Mouse (Mus musculus) splenic B cell, adult 2 months (primary cell): ENCODE results near the gene P2rx7.

Source experiments
- DNase-seq: peaks from one replicate; pipeline ENCODE4 v3.0.0-alpha.2; 2011; ENCODE audit warnings: low read depth, low spot score
- H3K27me3 ChIP-seq: 2 replicates; pipeline ENCODE4 v1.6.1; 2012; ENCODE audit warnings: mild to moderate bottlenecking, low read length, moderate library complexity, mixed read lengths; ENCODE audit not compliant: control insufficient read depth, poor library complexity, insufficient read depth, severe bottlenecking
- H3K36me3 ChIP-seq: 2 replicates; pipeline ENCODE4 v1.6.1; 2012; ENCODE audit warnings: mild to moderate bottlenecking, low read length, moderate library complexity, mixed read lengths; ENCODE audit not compliant: control insufficient read depth, poor library complexity, insufficient read depth, severe bottlenecking

The P2rx7 gene

GRCm38 (mm10) chr5:122643701-122644100, at the start of gene P2rx7:
TSS of gene P2rx7 (plus strand) at chr5:122643911.
- H3K36me3 ChIP-seq = no peaks in the 10 kb centered on the region
- H3K27me3 ChIP-seq = no peaks in the 10 kb centered on the region
- peak; percentile 47 for DNase-seq

DNA sequence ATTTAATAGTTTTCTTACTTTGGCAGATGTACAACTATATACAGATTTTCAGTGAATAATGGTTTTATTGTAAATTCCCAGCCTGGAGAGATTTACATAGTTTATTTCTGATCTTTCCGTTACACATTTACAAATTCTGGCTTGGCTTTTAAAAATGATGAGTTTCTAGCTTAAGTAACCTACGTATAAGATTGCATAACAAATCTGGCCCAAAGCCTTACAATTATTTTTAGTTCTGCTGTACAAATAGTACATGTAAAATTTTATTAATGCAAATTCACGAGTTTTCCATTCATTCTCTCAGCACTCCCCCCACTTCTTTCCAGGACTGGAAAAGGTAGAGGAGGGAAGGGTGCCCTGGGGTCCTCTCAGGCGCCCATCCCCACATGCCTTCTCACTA, 48.2 kb upstream of the P2rx7 start:
- no peak for DNase-seq
- H3K36me3 ChIP-seq = no peaks in the 10 kb centered on the region

GRCm38 (mm10) chr5:122602233-122602632, 41.5 kb upstream of the P2rx7 start:
- Histone ChIP-seq H3K27me3 (no peaks in the 10 kb centered on the region), H3K36me3 (no peaks in the 10 kb centered on the region)
- DNase-seq = peak; percentile 92

More for the DNA sequence above, 48.2 kb upstream of the P2rx7 start:
- H3K27me3 ChIP-seq = no peaks in the 10 kb centered on the region

GRCm38 (mm10) chr5:122604894-122605293, 38.8 kb upstream of the P2rx7 start:
- DNase-seq = no peak
- H3K27me3 ChIP-seq = no peaks in the 10 kb centered on the region
- no peaks in the 10 kb centered on the region for H3K36me3 ChIP-seq

DNA sequence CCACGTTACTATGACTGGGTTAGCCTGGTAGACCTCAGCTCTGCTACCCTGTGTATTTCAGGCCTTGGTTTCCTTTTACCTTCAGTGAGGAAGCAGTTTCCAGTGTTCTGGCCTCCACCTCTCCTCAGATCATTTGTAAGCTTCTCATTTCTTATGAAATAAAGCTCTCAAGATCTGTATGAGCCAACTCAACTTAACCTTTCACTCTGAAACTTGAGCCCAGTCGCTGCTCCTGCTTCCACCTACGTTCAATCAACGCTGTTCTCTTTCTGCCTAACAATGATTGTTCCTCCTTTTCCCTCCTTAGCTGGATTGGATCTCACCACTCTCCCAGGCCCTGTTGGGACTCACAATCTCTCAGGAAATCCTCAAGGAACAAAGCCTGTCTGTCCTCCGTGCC, 32.1 kb upstream of the P2rx7 start:
- no peak for DNase-seq
- H3K36me3 ChIP-seq = no peaks in the 10 kb centered on the region
- H3K27me3 ChIP-seq = no peaks in the 10 kb centered on the region

DNA sequence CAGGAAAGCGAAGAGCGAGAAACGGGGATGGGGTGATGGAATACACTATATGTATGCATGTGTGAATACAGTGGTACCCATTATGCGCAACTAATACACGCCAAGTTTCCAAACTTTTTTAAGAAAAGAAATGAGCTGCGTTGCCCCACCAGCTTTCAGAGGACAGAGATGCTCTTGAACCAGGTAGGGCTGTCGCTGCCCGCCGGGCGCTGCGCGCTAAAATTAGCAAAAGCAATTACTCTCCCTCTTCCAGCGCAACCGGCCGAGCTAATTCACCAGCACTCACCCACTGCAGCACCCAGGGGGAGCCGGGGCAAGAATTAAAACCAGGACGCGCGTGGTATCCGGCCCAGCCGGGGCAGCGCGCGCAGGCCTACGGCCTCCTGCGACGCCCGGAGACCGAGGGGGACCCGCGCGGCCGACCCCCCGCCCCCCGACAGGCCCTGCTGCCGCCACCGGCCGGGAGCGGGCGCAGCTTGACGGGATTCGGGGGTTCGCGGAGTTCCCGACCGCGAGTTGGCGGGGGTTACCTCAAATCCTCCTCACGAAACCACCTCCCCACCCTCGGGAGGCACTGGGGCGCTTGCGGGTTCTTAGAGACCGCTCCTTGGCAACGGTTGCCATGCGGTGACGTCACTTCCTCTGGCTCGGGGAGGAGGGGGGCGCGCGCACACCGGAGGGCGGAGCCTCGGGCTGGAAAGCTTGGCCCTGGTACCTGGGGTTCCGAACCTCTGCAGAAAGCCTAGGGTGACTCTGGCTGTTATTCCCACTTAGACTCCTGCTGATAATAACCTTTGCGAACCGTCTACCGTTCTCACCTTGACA, 29.6 kb upstream of the P2rx7 start, which contains the start of gene Ift81:
Gene Ift81, minus strand, starts transcription at position 611 of the 825 bp plus-strand sequence.
- peak; percentile 97 for DNase-seq
- Histone ChIP-seq H3K36me3 (no peaks in the 10 kb centered on the region), H3K27me3 (no peaks in the 10 kb centered on the region)

- no peaks in the 10 kb centered on the region for H3K36me3 ChIP-seq
- H3K27me3 ChIP-seq = no peaks in the 10 kb centered on the region
- DNase-seq = no peak
Observed at GRCm38 (mm10) chr5:122617718-122618117, 26.0 kb upstream of the P2rx7 start.

DNA sequence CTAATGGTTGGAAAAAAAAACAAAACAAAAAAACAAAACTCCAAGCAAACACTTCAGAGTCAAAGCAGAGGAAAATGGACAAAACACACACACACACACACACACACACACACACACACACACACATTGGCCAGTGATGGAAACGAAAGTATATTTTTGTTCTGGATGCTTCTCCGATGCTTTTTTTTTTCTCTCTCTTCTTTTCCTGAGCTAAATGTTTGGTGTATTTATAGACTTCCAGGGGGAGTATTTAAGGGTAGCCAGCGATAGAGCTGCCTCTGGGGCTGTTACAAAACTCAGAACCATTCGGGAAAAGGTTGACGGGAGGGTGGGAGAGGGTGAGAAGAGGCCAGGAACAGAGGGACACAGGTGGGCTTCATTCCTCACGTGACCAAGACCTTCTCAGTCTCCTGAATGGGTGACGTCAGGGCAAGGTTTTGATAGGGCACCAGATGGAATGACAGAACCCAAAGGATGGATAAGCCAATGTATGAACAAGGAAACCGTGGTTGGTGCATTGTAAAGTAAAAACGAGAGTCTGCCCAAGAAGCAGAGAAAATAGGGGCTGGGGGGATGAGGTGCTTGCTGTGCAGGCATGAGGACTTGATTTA, 23.9 kb upstream of the P2rx7 start:
- Histone ChIP-seq H3K36me3 (no peaks in the 10 kb centered on the region), H3K27me3 (no peaks in the 10 kb centered on the region)
- DNase-seq = no peak

DNA sequence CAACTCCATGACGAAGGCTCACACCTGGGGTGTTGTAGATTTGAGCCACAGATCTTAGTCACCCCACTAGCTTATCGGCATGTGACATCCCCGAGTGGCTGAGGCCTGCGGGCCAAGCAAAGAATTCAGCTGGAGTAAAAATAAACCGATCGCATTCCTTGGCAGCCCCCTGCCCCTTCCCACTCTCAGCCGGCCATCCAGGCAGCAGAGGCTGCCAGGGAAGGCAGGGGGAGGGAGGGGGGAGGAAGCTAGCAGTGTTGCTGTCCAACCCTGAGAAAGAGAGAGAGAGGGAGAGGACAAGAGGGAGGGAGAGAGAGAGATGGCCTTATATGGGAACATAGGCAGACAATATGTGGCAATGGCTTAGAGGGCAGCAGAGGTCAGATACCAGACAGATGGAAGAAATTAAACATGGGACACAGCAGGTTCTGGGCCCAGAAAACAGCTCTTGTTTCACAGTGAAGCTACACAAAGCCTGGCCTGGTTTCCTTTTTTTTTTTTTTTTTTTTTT, 22.3 kb upstream of the P2rx7 start:
- no peak for DNase-seq
- Histone ChIP-seq H3K27me3 (no peaks in the 10 kb centered on the region), H3K36me3 (no peaks in the 10 kb centered on the region)

- Histone ChIP-seq H3K27me3 (no peaks in the 10 kb centered on the region), H3K36me3 (no peaks in the 10 kb centered on the region)
- DNase-seq = no peak
Observed at GRCm38 (mm10) chr5:122622526-122622925, 21.2 kb upstream of the P2rx7 start.

GRCm38 (mm10) chr5:122623861-122624260, 19.9 kb upstream of the P2rx7 start:
- DNase-seq = no peak
- H3K27me3 ChIP-seq = no peaks in the 10 kb centered on the region

DNA sequence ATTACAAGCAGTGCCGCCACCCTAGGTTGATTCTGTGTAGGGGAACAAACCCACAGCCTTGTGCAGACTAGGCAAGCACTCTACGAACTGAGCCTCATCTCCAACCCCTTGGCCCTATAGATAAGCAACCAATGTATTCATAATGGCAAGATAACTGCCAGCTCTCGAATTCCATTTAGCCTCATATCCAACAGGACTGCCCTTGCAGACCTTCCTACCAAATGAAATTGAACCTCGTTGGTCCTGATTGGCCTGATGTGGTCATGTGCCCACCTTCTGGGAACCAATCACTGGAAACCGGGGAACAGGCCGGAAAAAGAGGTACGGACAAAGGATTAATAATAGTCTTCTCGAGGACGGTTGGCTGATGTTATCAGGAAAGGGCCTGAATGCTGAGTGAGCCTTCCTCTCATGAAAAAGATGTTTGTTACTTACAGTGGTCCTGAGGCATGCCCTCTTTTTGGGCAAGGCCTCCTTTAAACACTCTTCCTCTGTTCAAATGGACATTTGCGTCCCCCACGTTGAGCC, 18.7 kb upstream of the P2rx7 start:
- Histone ChIP-seq H3K27me3 (no peaks in the 10 kb centered on the region), H3K36me3 (no peaks in the 10 kb centered on the region)
- DNase-seq = no peak

More at GRCm38 (mm10) chr5:122623861-122624260, 19.9 kb upstream of the P2rx7 start:
- no peaks in the 10 kb centered on the region for H3K36me3 ChIP-seq

DNA sequence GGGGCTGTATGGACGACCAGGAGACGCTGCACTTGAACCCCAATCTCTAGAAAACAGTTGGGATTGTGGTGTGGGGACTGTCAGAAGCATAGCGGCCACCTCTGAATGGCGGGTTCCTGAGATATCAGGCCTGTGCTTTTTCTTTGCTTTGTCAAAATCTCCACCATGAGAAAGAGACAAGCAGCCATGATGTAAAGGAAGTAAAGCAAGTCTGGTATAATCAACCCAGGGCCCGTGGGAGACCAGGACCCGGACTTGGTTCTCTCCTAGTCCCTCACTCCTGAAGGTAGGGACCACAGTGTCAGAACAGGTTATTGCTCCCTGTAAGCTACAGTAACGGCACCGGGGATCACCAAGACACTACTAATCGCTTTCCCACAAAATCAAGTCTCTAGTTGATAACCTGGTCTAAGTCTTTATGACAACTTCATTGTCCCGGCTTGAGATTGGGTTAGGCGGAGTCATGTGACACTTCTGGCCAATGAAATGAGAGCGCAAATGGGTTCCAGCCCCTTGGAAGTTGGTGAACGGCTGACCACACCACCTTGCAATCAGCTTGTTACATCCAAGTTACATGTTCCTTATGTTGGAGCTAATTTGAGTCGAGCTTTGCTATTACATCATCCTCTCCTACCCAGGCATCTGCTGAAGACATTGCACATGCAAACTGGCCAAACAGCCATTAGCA, 18.0 kb upstream of the P2rx7 start:
- no peak for DNase-seq
- Histone ChIP-seq H3K27me3 (no peaks in the 10 kb centered on the region), H3K36me3 (no peaks in the 10 kb centered on the region)

- peak; percentile 92 for DNase-seq
- Histone ChIP-seq H3K27me3 (no peaks in the 10 kb centered on the region), H3K36me3 (no peaks in the 10 kb centered on the region)
Observed at GRCm38 (mm10) chr5:122627243-122627642, 16.5 kb upstream of the P2rx7 start.
